Mouse (Mus musculus): ENCODE data around the gene Alox5.

Gene Alox5

GRCm38 (mm10) chr6:116417518-116418315, 43.3 kb downstream of the Alox5 start:
- DNase-seq (ENCODE audit: low spot score): no peak

- no peak for DNase-seq (ENCODE audit: low spot score)
Measured at GRCm38 (mm10) chr6:116416000-116416552, 44.9 kb downstream of the Alox5 start.

GRCm38 (mm10) chr6:116415126-116415676, 45.8 kb downstream of the Alox5 start:
- DNase-seq (ENCODE audit: low spot score): no peak

- no peak for DNase-seq (ENCODE audit: low spot score)
Measured at GRCm38 (mm10) chr6:116412546-116413325, 48.2 kb downstream of the Alox5 start.

- no peak for DNase-seq (ENCODE audit: low spot score)
Measured at GRCm38 (mm10) chr6:116411716-116412115, 49.3 kb downstream of the Alox5 start.

- DNase-seq (ENCODE audit: low spot score): no peak
Measured at GRCm38 (mm10) chr6:116410436-116410835, 50.5 kb downstream of the Alox5 start.

- DNase-seq (ENCODE audit: low spot score): no peak
Measured at GRCm38 (mm10) chr6:116407956-116408657, 52.9 kb downstream of the Alox5 start.

GRCm38 (mm10) chr6:116407216-116407615, 53.8 kb downstream of the Alox5 start:
- DNase-seq (ENCODE audit: low spot score): no peak

- no peak for DNase-seq (ENCODE audit: low spot score)
Measured at GRCm38 (mm10) chr6:116406680-116407079, 54.3 kb downstream of the Alox5 start.

- no peak for DNase-seq (ENCODE audit: low spot score)
Measured at GRCm38 (mm10) chr6:116406152-116406551, 54.8 kb downstream of the Alox5 start.

- DNase-seq (ENCODE audit: low spot score): no peak
Measured at GRCm38 (mm10) chr6:116405715-116406114, 55.3 kb downstream of the Alox5 start.

GRCm38 (mm10) chr6:116405243-116405642, 55.7 kb downstream of the Alox5 start:
- no peak for DNase-seq (ENCODE audit: low spot score)

GRCm38 (mm10) chr6:116402426-116402825, 58.6 kb downstream of the Alox5 start:
- no peak for DNase-seq (ENCODE audit: low spot score)

- DNase-seq (ENCODE audit: low spot score): no peak
Measured at GRCm38 (mm10) chr6:116401746-116402423, 59.1 kb downstream of the Alox5 start.

GRCm38 (mm10) chr6:116398136-116398535, 62.8 kb downstream of the Alox5 start:
- DNase-seq (ENCODE audit: low spot score): no peak

- DNase-seq (ENCODE audit: low spot score): no peak
Measured at GRCm38 (mm10) chr6:116397621-116398020, 63.4 kb downstream of the Alox5 start.

GRCm38 (mm10) chr6:116394916-116395648, 65.9 kb downstream of the Alox5 start:
- DNase-seq (ENCODE audit: low spot score): no peak

GRCm38 (mm10) chr6:116389481-116389880, 71.5 kb downstream of the Alox5 start:
- no peak for DNase-seq (ENCODE audit: low spot score)

- no peak for DNase-seq (ENCODE audit: low spot score)
Measured at GRCm38 (mm10) chr6:116388068-116388467, 72.9 kb downstream of the Alox5 start.

- DNase-seq (ENCODE audit: low spot score): no peak
Measured at GRCm38 (mm10) chr6:116386506-116386905, 74.5 kb downstream of the Alox5 start.

GRCm38 (mm10) chr6:116386045-116386415, 74.9 kb downstream of the Alox5 start:
- DNase-seq (ENCODE audit: low spot score): no peak
